Mouse (Mus musculus) T-cell, adult 66 days (primary cell): ENCODE results near the gene Prr13. TPM values are rescaled to one million over a fixed set of nuclear protein-coding genes. Genes with fewer than 3 reads are reported as not detected.

Experiments used
- total RNA-seq, 2 experiments: library from RNA; stranded (reverse); gene quantifications; 3 replicates in 1 of 2; 4 replicates in 1 of 2; pipeline ENCODE4 v1.2.4; 2023

The Prr13 gene
- 10 to 100 TPM; 53.6 to 64.7 TPM for total RNA-seq

GRCm38 (mm10) chr15:102458904-102459317, at the start of gene Prr13:
Gene Prr13, plus strand, starts transcription at chr15:102459028.

GRCm38 (mm10) chr15:102445146-102445545, 13.7 kb upstream of the Prr13 start, which contains the start of gene Amhr2:
Gene Amhr2, plus strand, starts transcription at chr15:102445367.

DNA sequence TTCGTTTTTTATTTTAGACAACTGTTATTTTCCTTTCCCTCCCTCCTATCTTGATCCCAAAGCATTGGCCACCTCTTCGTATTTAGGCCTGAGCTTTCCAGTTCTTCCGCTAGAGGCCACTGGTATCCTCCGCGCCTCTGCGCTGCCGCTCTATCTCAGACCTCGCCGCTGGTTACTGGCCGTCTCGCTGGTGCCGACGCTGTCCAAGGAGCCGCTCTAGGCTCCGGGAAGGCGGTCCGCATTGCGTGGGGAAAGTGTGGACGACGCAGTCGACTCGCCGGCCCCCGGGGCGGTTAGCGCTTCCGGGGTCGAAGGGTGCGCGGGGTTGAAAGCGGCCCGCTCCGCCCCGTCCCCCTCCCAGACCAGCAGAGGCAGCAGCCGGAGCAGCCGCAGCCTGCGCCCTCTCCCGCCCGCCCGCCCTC, 11.4 kb downstream of the Prr13 start, which contains the start of gene Pcbp2:
Pcbp2 (plus strand) TSS at position 357 of the 422 bp plus-strand sequence.

DNA sequence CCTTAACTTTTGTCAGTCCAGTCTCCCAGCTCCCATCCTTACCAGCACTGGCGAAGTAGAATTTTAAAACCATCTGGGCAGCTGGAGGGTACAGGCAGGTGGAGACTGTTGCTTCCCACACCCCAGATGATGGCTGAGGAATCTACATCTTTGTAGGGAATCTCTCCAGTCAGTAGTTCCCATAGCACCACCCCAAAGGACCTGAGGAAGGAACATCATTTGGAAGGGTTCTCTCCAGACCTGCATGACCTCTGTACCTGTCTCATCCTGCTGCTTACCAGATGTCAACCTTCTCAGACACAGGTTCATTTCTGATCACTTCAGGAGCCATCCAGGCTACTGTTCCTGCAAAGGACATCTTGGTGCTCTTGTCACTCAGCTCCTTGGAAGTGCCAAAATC, 44.6 kb downstream of the Prr13 start, which contains the start of gene Gm10337:
Gm10337 (plus strand) TSS at position 276 of the 400 bp plus-strand sequence.

Other genes starting within 250 kb of the Prr13 start
- 100 to 1,000 TPM; 699 to 803 TPM for gene Itgb7, start 227.1 kb upstream of the Prr13 start, total RNA-seq
- 10 to 100 TPM; 44.9 to 62.2 TPM for gene Rarg, start 201.5 kb upstream of the Prr13 start, total RNA-seq
- gene Gm9918, start 188.5 kb upstream of the Prr13 start, total RNA-seq: not detected
- 10 to 100 TPM; 35.3 to 39.6 TPM for gene Mfsd5, start 179.6 kb upstream of the Prr13 start, total RNA-seq
- gene Espl1, start 162.8 kb upstream of the Prr13 start, total RNA-seq: 1 to 10 TPM; 5.4 to 6.7 TPM
- gene Pfdn5, start 132.9 kb upstream of the Prr13 start, total RNA-seq: 100 to 1,000 TPM; 523 to 527 TPM
- gene Myg1, start 127.3 kb upstream of the Prr13 start, total RNA-seq: 10 to 100 TPM; 65.7 to 81.3 TPM
- 10 to 100 TPM; 39.7 to 48.7 TPM for gene Aaas, start 108.3 kb upstream of the Prr13 start, total RNA-seq
- not detected for gene Sp7, start 91.8 kb upstream of the Prr13 start, total RNA-seq
- gene Sp1, start 52.9 kb upstream of the Prr13 start, total RNA-seq: 100 to 1,000 TPM; 143 to 147 TPM
- gene Amhr2, start 13.7 kb upstream of the Prr13 start, total RNA-seq: 1 to 10 TPM in 1 of 2 experiments, under 1 TPM in 1; 0.84 to 8.0 TPM
- gene Pcbp2, start 11.5 kb downstream of the Prr13 start, total RNA-seq: 100 to 1,000 TPM; 782 to 825 TPM
- gene Gm10337, start 44.7 kb downstream of the Prr13 start, total RNA-seq: 10 to 100 TPM; 16.4 to 31.6 TPM
- 1 to 10 TPM; 4.7 to 4.8 TPM for gene Map3k12, start 58.0 kb downstream of the Prr13 start, total RNA-seq
- gene Tarbp2, start 59.2 kb downstream of the Prr13 start, total RNA-seq: 10 to 100 TPM; 58.8 to 62.3 TPM
- 10 to 100 TPM; 17.6 to 18.6 TPM for gene Npff, start 65.9 kb downstream of the Prr13 start, total RNA-seq
- gene Gm28047, start 166.0 kb downstream of the Prr13 start, total RNA-seq: 1 to 10 TPM in 1 of 2 experiments, not detected in 1; 4.3 TPM
- 100 to 1,000 TPM; 116 to 133 TPM for gene Atf7, start 166.4 kb downstream of the Prr13 start, total RNA-seq
- 1 to 10 TPM; 2.5 to 5.1 TPM for gene Atp5g2, start 213.3 kb downstream of the Prr13 start, total RNA-seq